Mouse (Mus musculus) heart, embryonic 16.5 days (tissue): ENCODE measurements at regions not wholly inside any gene's neighbourhood (a gene's known extent, or its start where the extent isn't known, plus 50 kb on each side); places are given as distances from the start of the nearest gene placed in this dataset.

ENCODE experiments used
- ATAC-seq: fragments of 200-750 bp; cut with Nextera tagmentation; replicated peaks from 2 replicates; pipeline ENCODE4 v1.8.0; 2017; ENCODE audit warnings: moderate number of reproducible peaks; ENCODE audit not compliant: insufficient read depth, low FRiP score; ENCODE audit errors: extremely low read depth
- H3K27ac ChIP-seq: fragments of 300-500 bp; sonication (generic); 2 replicates; pipeline ENCODE4 v1.5.1; 2014; ENCODE audit warnings: mild to moderate bottlenecking, low read length, control low read depth, moderate library complexity
- H3K27me3 ChIP-seq: fragments of 300-500 bp; sonication (generic); 2 replicates; pipeline ENCODE4 v1.6.1; 2014; ENCODE audit warnings: low read length, mixed read lengths; ENCODE audit not compliant: control insufficient read depth, insufficient read depth
- H3K36me3 ChIP-seq: fragments of 300-500 bp; sonication (generic); 2 replicates; pipeline ENCODE4 v1.6.1; 2014; ENCODE audit not compliant: control insufficient read depth, insufficient read depth
- H3K4me1 ChIP-seq: fragments of 300-500 bp; sonication (generic); 2 replicates; pipeline ENCODE4 v1.6.1; 2014; ENCODE audit warnings: low read length, mixed read lengths; ENCODE audit not compliant: control insufficient read depth, insufficient read depth
- H3K4me2 ChIP-seq: fragments of 300-500 bp; sonication (generic); 2 replicates; pipeline ENCODE4 v1.6.1; 2014; ENCODE audit warnings: low read depth, mild to moderate bottlenecking, control low read depth, low read length
- H3K4me3 ChIP-seq: fragments of 300-500 bp; sonication (generic); 2 replicates; pipeline ENCODE4 v1.5.1; 2014; ENCODE audit warnings: mild to moderate bottlenecking, control low read depth, low read length
- H3K9ac ChIP-seq: fragments of 300-500 bp; sonication (generic); 2 replicates; pipeline ENCODE4 v1.6.1; 2014; ENCODE audit warnings: low read length, control low read depth
- H3K9me3 ChIP-seq: fragments of 300-500 bp; sonication (generic); replicated peaks from 2 replicates; pipeline ENCODE4 v1.6.1; 2016; ENCODE audit warnings: low read length; ENCODE audit not compliant: control insufficient read depth
- WGBS: fragments of 180-500 bp; shearing (Covaris S2); extraction: QIAGEN DNeasy Blood & Tissue Kit; methylation state at CpG from one replicate; pipeline ENCODE4 v1.1.7; 2014; 5-methylcytosine and 5-hydroxymethylcytosine counted together

DNA sequence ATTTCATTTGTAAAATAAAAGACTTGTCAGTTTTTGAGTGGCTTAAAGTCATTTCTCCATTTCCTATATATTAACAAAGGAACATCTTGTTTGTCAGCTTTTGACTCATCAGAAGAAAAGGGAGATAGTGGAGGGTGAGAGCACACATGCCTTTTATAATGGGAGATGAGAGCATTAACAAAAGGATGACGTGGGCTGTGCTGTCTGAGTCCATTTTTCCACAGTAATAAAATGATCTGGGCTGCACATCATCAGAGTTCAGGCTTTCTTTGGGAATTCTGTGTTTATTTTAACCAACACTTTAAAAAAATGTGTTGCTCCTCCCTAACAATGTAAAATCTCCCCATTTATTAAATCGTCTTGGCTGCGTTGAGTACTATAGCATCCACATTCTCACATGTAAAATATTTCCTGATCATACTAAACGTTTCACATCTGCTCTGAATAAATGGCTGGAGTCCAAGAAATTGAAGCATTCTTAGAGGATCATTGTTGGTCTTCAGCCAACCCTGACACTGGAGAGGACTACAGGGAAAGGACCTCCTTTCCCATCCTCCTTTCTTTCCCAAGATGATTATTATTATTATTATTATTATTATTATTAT, 458.5 kb upstream of the Jag1 start:
- no peak overlapping the region for H3K4me3 ChIP-seq
- H3K36me3 ChIP-seq, result no peaks in the 10 kb centered on the region
- H3K27me3 ChIP-seq, result no peaks in the 10 kb centered on the region
- 0 out of 2 replicates have a peak, but pooled peaks cover 3% of the 10 kb centered on the region for H3K4me1 ChIP-seq
- no peak for ATAC-seq
- 44% methylated on average over 4 of the region's 4 CpGs for WGBS
- no peak overlapping the region for H3K9ac ChIP-seq
- no peak overlapping the region for H3K27ac ChIP-seq
- H3K4me2 ChIP-seq, result no peak overlapping the region
- H3K9me3 ChIP-seq, result no peaks in the 10 kb centered on the region

DNA sequence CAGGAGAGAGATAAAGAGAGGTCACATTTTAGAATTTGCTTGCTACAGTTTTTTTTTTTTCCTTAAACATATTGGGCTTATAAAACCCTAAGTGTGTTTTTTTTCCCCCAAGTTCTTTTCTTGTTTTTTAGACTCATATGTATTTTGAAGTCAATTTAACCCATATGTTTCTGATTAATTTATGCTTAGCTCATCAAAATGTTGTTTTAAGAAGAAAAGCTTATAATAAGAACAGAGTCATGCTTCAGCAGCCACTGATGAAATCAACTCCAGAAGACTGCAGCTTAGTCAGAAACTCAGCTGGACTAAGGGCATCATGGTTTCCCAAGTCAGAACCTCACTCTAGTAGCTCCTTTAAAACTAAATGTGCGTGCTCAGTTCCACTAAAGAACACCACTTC, 454.7 kb upstream of the Jag1 start:
- H3K27ac ChIP-seq, result no peak overlapping the region
- H3K4me1 ChIP-seq, result 0 out of 2 replicates have a peak, but pooled peaks cover 3% of the 10 kb centered on the region
- no peaks in the 10 kb centered on the region for H3K36me3 ChIP-seq
- H3K9me3 ChIP-seq, result no peaks in the 10 kb centered on the region
- ATAC-seq, result no peak
- no peaks in the 10 kb centered on the region for H3K27me3 ChIP-seq
- no peak overlapping the region for H3K4me2 ChIP-seq
- no peak overlapping the region for H3K4me3 ChIP-seq
- WGBS, result 92% methylated on average over 1 of the region's 1 CpGs
- H3K9ac ChIP-seq, result no peak overlapping the region

- H3K27me3 ChIP-seq, result no peaks in the 10 kb centered on the region
- H3K27ac ChIP-seq, result no peak overlapping the region
- H3K4me3 ChIP-seq, result no peak overlapping the region
- H3K9me3 ChIP-seq, result no peaks in the 10 kb centered on the region
- no peak overlapping the region for H3K4me2 ChIP-seq
- WGBS, result 88% methylated on average over 3 of the region's 3 CpGs
- ATAC-seq, result no peak
- H3K4me1 ChIP-seq, result no peaks in the 10 kb centered on the region
- H3K9ac ChIP-seq, result no peak overlapping the region
- H3K36me3 ChIP-seq, result no peaks in the 10 kb centered on the region
These were observed 450.2 kb upstream of the Jag1 start for GRCm38 (mm10) chr2:137566619-137567018.

GRCm38 (mm10) chr2:137564064-137564624, 447.7 kb upstream of the Jag1 start:
- H3K9ac ChIP-seq, result no peak overlapping the region
- H3K4me3 ChIP-seq, result no peak overlapping the region
- no peak overlapping the region for H3K27ac ChIP-seq
- WGBS, result 82% methylated on average over 5 of the region's 5 CpGs
- no peak overlapping the region for H3K4me2 ChIP-seq
- H3K36me3 ChIP-seq, result no peaks in the 10 kb centered on the region
- H3K4me1 ChIP-seq, result peaks cover 13% of the 10 kb centered on the region
- no peaks in the 10 kb centered on the region for H3K27me3 ChIP-seq
- ATAC-seq, result no peak
- no peaks in the 10 kb centered on the region for H3K9me3 ChIP-seq

DNA sequence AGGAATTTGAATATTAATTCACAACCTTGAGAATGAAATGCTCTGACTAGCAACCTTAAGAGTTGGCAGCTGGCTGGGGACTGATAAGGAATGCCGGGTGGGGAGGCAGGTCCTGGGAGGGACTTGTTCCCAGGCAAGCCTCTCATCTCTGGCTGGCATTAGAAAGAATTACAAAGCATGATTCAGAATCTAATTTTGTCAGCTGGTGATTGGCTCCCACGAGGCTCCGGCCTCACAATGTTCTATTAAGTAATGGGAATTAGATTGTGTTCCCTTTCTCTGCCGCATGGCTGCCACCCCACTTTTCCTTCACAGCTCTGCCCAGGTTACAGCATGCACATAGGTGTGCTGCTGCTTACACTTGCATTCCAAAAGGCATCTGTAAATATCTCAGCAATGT, 443.9 kb upstream of the Jag1 start:
- Histone ChIP-seq H3K27ac (peak overlapping the region; percentile 80), H3K4me1 (peaks cover 13% of the 10 kb centered on the region), H3K9ac (no peak overlapping the region), H3K4me3 (no peak overlapping the region), H3K36me3 (no peaks in the 10 kb centered on the region), H3K4me2 (peak overlapping the region; percentile 30), H3K9me3 (no peaks in the 10 kb centered on the region), H3K27me3 (no peaks in the 10 kb centered on the region)
- 19% methylated on average over 4 of the region's 4 CpGs for WGBS
- peak; percentile 96 for ATAC-seq

DNA sequence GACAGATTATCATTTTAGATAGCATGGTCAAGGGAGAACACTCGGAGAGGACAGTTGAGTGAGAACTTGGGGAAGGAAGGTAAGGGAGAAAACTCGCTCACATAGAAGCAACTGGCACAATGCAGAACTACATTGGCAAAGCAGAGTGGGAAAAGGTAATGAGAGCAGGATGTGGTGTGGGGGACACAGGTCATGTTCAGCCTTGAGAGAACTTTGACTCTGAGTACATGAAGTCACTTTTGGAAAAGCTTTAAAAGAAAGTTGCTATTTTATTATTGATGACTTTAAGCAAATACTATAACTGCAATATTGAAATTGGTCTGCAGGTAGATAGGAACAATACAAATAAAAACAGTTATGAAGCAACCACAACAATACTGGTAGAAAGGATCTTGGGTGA, 437.4 kb upstream of the Jag1 start:
- no peaks in the 10 kb centered on the region for H3K36me3 ChIP-seq
- no peak overlapping the region for H3K4me3 ChIP-seq
- no peaks in the 10 kb centered on the region for H3K4me1 ChIP-seq
- H3K9ac ChIP-seq, result no peak overlapping the region
- H3K27me3 ChIP-seq, result no peaks in the 10 kb centered on the region
- no peak overlapping the region for H3K4me2 ChIP-seq
- 89% methylated on average over 2 of the region's 2 CpGs for WGBS
- no peak for ATAC-seq
- peaks cover 6% of the 10 kb centered on the region; the same call in 1 of the 2 replicates for H3K9me3 ChIP-seq
- H3K27ac ChIP-seq, result no peak overlapping the region

GRCm38 (mm10) chr2:137536581-137536980, 420.1 kb upstream of the Jag1 start:
- H3K9me3 ChIP-seq, result no peaks in the 10 kb centered on the region
- no peaks in the 10 kb centered on the region for H3K4me1 ChIP-seq
- no peak for ATAC-seq
- no peak overlapping the region for H3K4me3 ChIP-seq
- no peak overlapping the region for H3K4me2 ChIP-seq
- 59% methylated on average over 2 of the region's 2 CpGs for WGBS
- no peaks in the 10 kb centered on the region for H3K36me3 ChIP-seq
- no peak overlapping the region for H3K27ac ChIP-seq
- no peaks in the 10 kb centered on the region for H3K27me3 ChIP-seq
- H3K9ac ChIP-seq, result no peak overlapping the region

DNA sequence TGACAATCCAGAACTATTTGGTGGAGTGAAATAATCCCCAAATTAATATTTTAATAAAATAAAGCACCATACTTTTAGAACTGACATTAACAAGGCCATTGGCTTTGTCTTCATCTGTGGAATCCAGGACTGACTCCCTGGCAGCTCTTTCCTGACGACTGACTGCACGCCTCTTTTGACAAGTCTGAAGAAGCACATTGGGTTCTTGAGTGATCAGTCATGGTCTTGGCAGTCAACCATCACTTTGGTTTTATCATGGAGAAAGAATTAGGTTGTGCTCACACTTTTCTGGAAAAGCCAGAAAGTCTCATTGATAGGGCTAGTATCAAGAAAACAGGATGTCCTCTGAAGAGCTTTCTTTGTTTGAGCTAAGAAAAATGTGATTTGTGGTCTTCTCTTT, 399.8 kb upstream of the Jag1 start:
- no peaks in the 10 kb centered on the region for H3K36me3 ChIP-seq
- ATAC-seq, result no peak
- no peak overlapping the region for H3K4me2 ChIP-seq
- H3K9me3 ChIP-seq, result no peaks in the 10 kb centered on the region
- 50% methylated on average over 2 of the region's 2 CpGs for WGBS
- H3K4me1 ChIP-seq, result no peaks in the 10 kb centered on the region
- no peaks in the 10 kb centered on the region for H3K27me3 ChIP-seq
- no peak overlapping the region for H3K9ac ChIP-seq
- H3K4me3 ChIP-seq, result no peak overlapping the region
- H3K27ac ChIP-seq, result no peak overlapping the region

- H3K27ac ChIP-seq, result no peak overlapping the region
- no peak overlapping the region for H3K4me3 ChIP-seq
- H3K9ac ChIP-seq, result no peak overlapping the region
- no peaks in the 10 kb centered on the region for H3K4me1 ChIP-seq
- H3K27me3 ChIP-seq, result no peaks in the 10 kb centered on the region
- H3K9me3 ChIP-seq, result no peaks in the 10 kb centered on the region
- 65% methylated on average over 3 of the region's 3 CpGs for WGBS
- ATAC-seq, result no peak
- no peaks in the 10 kb centered on the region for H3K36me3 ChIP-seq
- no peak overlapping the region for H3K4me2 ChIP-seq
These were observed 398.6 kb upstream of the Jag1 start for GRCm38 (mm10) chr2:137515043-137515442.
